Mouse (Mus musculus): ENCODE data around the gene Majin. TPM values are rescaled to one million over a fixed set of nuclear protein-coding genes. Genes with fewer than 3 reads are reported as not detected.

Gene Majin
- total RNA-seq, 1 experiment from 2014 or later = not detected

GRCm38 (mm10) chr19:6271206-6271605, 87.0 kb downstream of the Majin start:
- no peak for ATAC-seq (replicated peaks in 1 of 2; ENCODE audit: insufficient read depth in 1 of 2, low FRiP score in 2 of 2, low TSS enrichment in 1 of 2, low read depth in 1 of 2, poor library complexity in 2 of 2, severe bottlenecking in 2 of 2)

- ATAC-seq (replicated peaks in 1 of 2; ENCODE audit: insufficient read depth in 1 of 2, low FRiP score in 2 of 2, low TSS enrichment in 1 of 2, low read depth in 1 of 2, poor library complexity in 2 of 2, severe bottlenecking in 2 of 2) = no peak
Measured at GRCm38 (mm10) chr19:6272053-6272452, 87.9 kb downstream of the Majin start.

GRCm38 (mm10) chr19:6272738-6273137, 88.5 kb downstream of the Majin start:
- ATAC-seq (replicated peaks in 1 of 2; ENCODE audit: insufficient read depth in 1 of 2, low FRiP score in 2 of 2, low TSS enrichment in 1 of 2, low read depth in 1 of 2, poor library complexity in 2 of 2, severe bottlenecking in 2 of 2) = no peak

GRCm38 (mm10) chr19:6273592-6273991, 89.4 kb downstream of the Majin start:
- ATAC-seq (replicated peaks in 1 of 2; ENCODE audit: insufficient read depth in 1 of 2, low FRiP score in 2 of 2, low TSS enrichment in 1 of 2, low read depth in 1 of 2, poor library complexity in 2 of 2, severe bottlenecking in 2 of 2) = no peak

Other genes with a start within 250 kb of the Majin start
- gene Pola2, start 220.2 kb upstream of the Majin start, total RNA-seq (2017) = 39.6 and 68.5 TPM in 2 replicates
- gene Slc22a20, start 198.2 kb upstream of the Majin start, total RNA-seq (2017) = not detected in 2 replicates
- 32.4 and 37.5 TPM in 2 replicates for gene Capn1, start 168.5 kb upstream of the Majin start, total RNA-seq (2017)
- gene Syvn1, start 137.8 kb upstream of the Majin start, total RNA-seq (2017) = 7.0 and 9.4 TPM in 2 replicates
- gene Mrpl49, start 126.6 kb upstream of the Majin start, total RNA-seq (2017) = 37.0 and 38.9 TPM in 2 replicates
- 1,306 and 2,041 TPM in 2 replicates for gene Fau, start 126.5 kb upstream of the Majin start, total RNA-seq (2017)
- gene Znhit2, start 123.2 kb upstream of the Majin start, total RNA-seq (2017) = 8.3 and 11.5 TPM in 2 replicates
- 1.3 and 3.0 TPM in 2 replicates for gene Tm7sf2, start 116.0 kb upstream of the Majin start, total RNA-seq (2017)
- gene Vps51, start 107.2 kb upstream of the Majin start, total RNA-seq (2017) = 46.8 and 52.8 TPM in 2 replicates
- gene Tmem262, start 104.4 kb upstream of the Majin start, total RNA-seq (2017) = not detected in 2 replicates
- not detected in 2 replicates for gene Gm28374, start 102.1 kb upstream of the Majin start, total RNA-seq (2017)
- gene Zfpl1, start 99.4 kb upstream of the Majin start, total RNA-seq (2017) = 23.5 and 68.8 TPM in 2 replicates
- 25.8 and 26.8 TPM in 2 replicates for gene Cdca5, start 99.4 kb upstream of the Majin start, total RNA-seq (2017)
- 1.3 and 1.5 TPM in 2 replicates for gene AC131692.1, start 90.0 kb upstream of the Majin start, total RNA-seq (2017)
- 0.13 TPM in 1 of 2 replicates, not detected in the other for gene Naaladl1, start 78.6 kb upstream of the Majin start, total RNA-seq (2017)
- gene Sac3d1, start 65.7 kb upstream of the Majin start, total RNA-seq (2017) = 5.0 and 6.8 TPM in 2 replicates
- gene Snx15, start 56.1 kb upstream of the Majin start, total RNA-seq (2017) = 3.4 and 13.4 TPM in 2 replicates
- 3.3 and 5.6 TPM in 2 replicates for gene Batf2, start 43.4 kb upstream of the Majin start, total RNA-seq (2017)
- gene Arl2, start 42.8 kb upstream of the Majin start, total RNA-seq (2017) = 24.9 and 37.0 TPM in 2 replicates
- 1.3 TPM in 1 of 2 replicates, not detected in the other for gene Gpha2, start 42.0 kb downstream of the Majin start, total RNA-seq (2017)
- 5.5 and 6.2 TPM in 2 replicates for gene Ppp2r5b, start 51.5 kb downstream of the Majin start, total RNA-seq (2017)
- gene Atg2a, start 57.3 kb downstream of the Majin start, total RNA-seq (2017) = 9.5 and 10.6 TPM in 2 replicates
- gene Ehd1, start 92.3 kb downstream of the Majin start, total RNA-seq (2017) = 18.4 and 28.4 TPM in 2 replicates
- 2.9 and 4.3 TPM in 2 replicates for gene Cdc42bpg, start 122.1 kb downstream of the Majin start, total RNA-seq (2017)
- gene Men1, start 150.6 kb downstream of the Majin start, total RNA-seq (2017) = 26.4 and 31.8 TPM in 2 replicates
- gene Map4k2, start 156.7 kb downstream of the Majin start, total RNA-seq (2017) = 71.5 and 88.1 TPM in 2 replicates
- 298 and 325 TPM in 2 replicates for gene Sf1, start 179.3 kb downstream of the Majin start, total RNA-seq (2017)
- gene Pygm, start 200.0 kb downstream of the Majin start, total RNA-seq (2017) = 6.7 and 9.9 TPM in 2 replicates
- 101 and 113 TPM in 2 replicates for gene Rasgrp2, start 215.0 kb downstream of the Majin start, total RNA-seq (2017)
- gene Nrxn2, start 234.3 kb downstream of the Majin start, total RNA-seq (2017) = 0.25 and 0.44 TPM in 2 replicates